Mouse (Mus musculus) midbrain, embryonic 16.5 days (tissue): ENCODE results near the gene Sox18. TPM values are rescaled to one million over a fixed set of nuclear protein-coding genes. Genes with fewer than 3 reads are reported as not detected.
A peak's percentile ranks its signal among the peaks of the same experiment; 100 is the strongest.

Source experiments
- ATAC-seq: fragments of 200-750 bp; cut with Nextera tagmentation; 2 replicates; pipeline ENCODE4 v1.8.0; 2017; ENCODE audit warnings: moderate TSS enrichment
- H3K27ac ChIP-seq: fragments of 300-500 bp; sonication (generic); 2 replicates; pipeline ENCODE4 v1.5.1; 2014; ENCODE audit warnings: mild to moderate bottlenecking, low read length, mixed read lengths
- H3K27me3 ChIP-seq: fragments of 300-500 bp; sonication (generic); 2 replicates; pipeline ENCODE4 v1.6.1; 2014; ENCODE audit warnings: low read depth, low read length, mixed read lengths; ENCODE audit not compliant: control insufficient read depth, insufficient read depth
- H3K36me3 ChIP-seq: fragments of 300-500 bp; sonication (generic); 2 replicates; pipeline ENCODE4 v1.6.1; 2014; ENCODE audit warnings: mild to moderate bottlenecking, low read length, moderate library complexity, mixed read lengths; ENCODE audit not compliant: control insufficient read depth, insufficient read depth
- H3K4me1 ChIP-seq: fragments of 300-500 bp; sonication (generic); 2 replicates; pipeline ENCODE4 v1.6.1; 2014; ENCODE audit warnings: mild to moderate bottlenecking, low read length, mixed read lengths; ENCODE audit not compliant: control insufficient read depth, insufficient read depth
- H3K4me2 ChIP-seq: fragments of 300-500 bp; sonication (generic); 2 replicates; pipeline ENCODE4 v1.6.1; 2014; ENCODE audit warnings: mild to moderate bottlenecking, low read length, mixed read lengths
- H3K4me3 ChIP-seq: fragments of 300-500 bp; sonication (generic); 2 replicates; pipeline ENCODE4 v1.5.1; 2014; ENCODE audit warnings: low read depth, mild to moderate bottlenecking, low read length, moderate library complexity, mixed read lengths
- H3K9ac ChIP-seq: fragments of 300-500 bp; sonication (generic); 2 replicates; pipeline ENCODE4 v1.6.1; 2014; ENCODE audit warnings: low read depth, low read length, mixed read lengths
- H3K9me3 ChIP-seq: fragments of 300-500 bp; sonication (generic); replicated peaks from 2 replicates; pipeline ENCODE4 v1.6.1; 2014; ENCODE audit warnings: mild to moderate bottlenecking, low read length, mixed read lengths; ENCODE audit not compliant: control insufficient read depth, poor library complexity, severe bottlenecking
- WGBS: fragments of 180-500 bp; shearing (Covaris S2); extraction: QIAGEN DNeasy Blood & Tissue Kit; methylation state at CpG from one replicate; pipeline ENCODE4 v1.1.7; 2014; 5-methylcytosine and 5-hydroxymethylcytosine counted together
- polyA plus RNA-seq: library from polyadenylated mRNA; unstranded; fragments of >200 nt; fragmentation: Nextera tagmentation; extraction: Ambion mirVana; gene quantifications from 2 replicates; pipeline ENCODE4 v1.2.1, GENCODE M21; 2015

The Sox18 gene
- polyA plus RNA-seq, 1 experiment from 2014 or later, result 15.7 TPM

DNA sequence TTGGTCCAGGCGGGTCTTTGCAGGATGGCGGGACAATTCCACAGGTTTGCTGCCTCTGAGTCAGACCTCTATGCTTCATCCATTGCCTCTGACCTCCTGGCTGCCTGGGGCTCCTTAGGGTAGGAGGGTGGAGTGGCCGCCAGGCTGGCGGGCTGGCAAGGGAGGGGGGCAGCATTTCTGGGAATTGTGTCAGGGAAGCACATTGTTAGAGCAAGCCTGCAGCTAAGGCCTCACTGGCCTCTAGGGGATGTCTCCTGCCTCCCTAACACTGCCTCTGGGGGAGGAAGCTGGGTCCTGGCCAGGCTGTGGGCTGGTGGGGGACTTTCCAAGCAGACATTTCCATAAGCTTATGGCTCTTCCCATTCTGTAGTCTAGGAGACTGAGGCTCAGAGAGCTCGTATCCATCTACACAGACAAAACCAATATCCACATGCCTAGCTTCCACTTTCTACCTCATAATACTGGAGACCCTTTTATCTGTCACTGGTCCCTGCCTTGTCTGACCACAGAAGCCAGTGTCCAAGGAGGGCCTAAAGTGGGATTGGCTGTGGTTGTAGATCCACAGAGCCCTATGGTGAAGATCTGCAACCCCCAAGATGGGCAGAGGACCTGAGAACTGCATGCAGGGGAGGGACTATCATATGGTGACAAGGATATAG, 5.8 kb upstream of the Sox18 start:
- Histone ChIP-seq H3K9ac (no peak overlapping the region), H3K36me3 (no peaks in the 10 kb centered on the region), H3K4me1 (peaks cover 19% of the 10 kb centered on the region), H3K27ac (peak overlapping the region; percentile 38), H3K27me3 (peaks cover 18% of the 10 kb centered on the region), H3K9me3 (no peaks in the 10 kb centered on the region), H3K4me3 (no peak overlapping the region), H3K4me2 (no peak overlapping the region)
- no peak for ATAC-seq
- WGBS, result 59% methylated on average over 5 of the region's 5 CpGs

DNA sequence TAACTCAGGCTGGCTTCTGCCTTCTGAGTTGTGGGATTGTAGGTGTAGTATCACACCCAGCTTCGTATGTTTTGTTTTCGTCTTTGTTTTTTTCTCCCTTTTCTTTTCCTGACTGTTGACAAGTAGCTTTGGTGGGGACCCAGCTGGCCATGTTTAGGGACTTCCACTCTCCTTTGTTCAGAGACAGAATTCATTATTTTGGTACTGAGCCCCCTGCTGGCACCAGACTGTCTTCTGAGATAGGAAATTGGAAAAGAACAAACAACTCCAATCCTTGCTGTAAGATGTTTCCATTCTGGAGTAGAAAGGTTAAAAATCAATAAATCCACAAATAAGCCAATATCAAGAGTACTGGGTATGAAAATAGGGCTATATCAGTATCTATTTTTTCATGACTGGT, 5.0 kb upstream of the Sox18 start:
- 28% methylated on average over 2 of the region's 2 CpGs for WGBS
- no peak for ATAC-seq
- peak overlapping the region; percentile 28; the same call in 1 of the 2 replicates for H3K27ac ChIP-seq

DNA sequence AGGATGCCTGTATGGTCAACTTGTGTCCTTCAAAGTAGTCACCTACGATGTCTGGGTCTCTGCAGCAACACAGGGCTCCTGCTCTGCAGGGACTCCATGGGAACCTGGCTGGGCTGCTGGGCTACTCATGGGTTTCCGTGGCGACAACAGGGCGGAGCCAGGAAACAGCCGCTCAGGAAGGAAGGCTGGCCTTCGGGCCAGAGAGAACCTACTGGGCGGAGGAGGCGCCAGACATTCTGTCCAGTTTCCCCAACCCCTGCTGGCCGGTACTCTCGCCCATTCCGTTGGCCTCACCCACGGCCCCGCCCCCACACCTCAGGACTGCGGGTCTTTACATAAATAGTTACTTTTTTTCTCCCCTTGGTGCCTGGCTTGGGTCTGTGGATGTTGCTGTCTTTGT, 4.0 kb upstream of the Sox18 start:
- Histone ChIP-seq H3K9ac (no peak overlapping the region), H3K9me3 (no peaks in the 10 kb centered on the region), H3K4me1 (peaks cover 20% of the 10 kb centered on the region; the same call in 1 of the 2 replicates), H3K36me3 (no peaks in the 10 kb centered on the region), H3K4me3 (no peak overlapping the region), H3K4me2 (peak overlapping the region; percentile 48), H3K27ac (no peak overlapping the region), H3K27me3 (peaks cover 36% of the 10 kb centered on the region)
- no peak for ATAC-seq
- 4% methylated on average over 14 of the region's 14 CpGs for WGBS

More for the DNA sequence above, 5.0 kb upstream of the Sox18 start:
- Histone ChIP-seq H3K27me3 (peaks cover 26% of the 10 kb centered on the region), H3K4me3 (no peak overlapping the region), H3K4me2 (no peak overlapping the region), H3K9me3 (no peaks in the 10 kb centered on the region), H3K36me3 (no peaks in the 10 kb centered on the region), H3K4me1 (peaks cover 19% of the 10 kb centered on the region), H3K9ac (no peak overlapping the region)

DNA sequence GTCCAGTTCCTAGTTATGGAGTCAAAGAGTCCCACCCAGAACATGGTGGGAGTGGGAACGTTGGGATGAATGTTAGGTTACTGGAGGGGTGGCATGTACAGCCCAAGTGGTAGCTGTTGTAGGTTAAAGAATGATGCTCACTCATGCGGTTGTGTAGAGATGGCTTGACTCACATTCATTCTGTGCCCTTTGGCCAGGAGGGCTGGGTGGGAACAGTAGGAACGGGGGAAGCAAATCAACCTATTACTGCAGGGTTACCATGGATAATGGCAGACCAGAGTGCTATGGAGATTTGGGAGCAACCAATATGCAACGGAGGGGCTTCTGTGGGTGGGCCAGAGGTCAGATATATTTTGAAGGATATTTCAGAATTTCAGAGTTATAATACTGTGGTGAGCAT, 3.5 kb upstream of the Sox18 start:
- WGBS, result 90% methylated on average over 4 of the region's 4 CpGs
- H3K9ac ChIP-seq, result no peak overlapping the region
- no peak overlapping the region for H3K4me2 ChIP-seq
- no peak overlapping the region for H3K27ac ChIP-seq
- peaks cover 41% of the 10 kb centered on the region for H3K27me3 ChIP-seq
- H3K9me3 ChIP-seq, result no peaks in the 10 kb centered on the region
- peaks cover 22% of the 10 kb centered on the region; the same call in 1 of the 2 replicates for H3K4me1 ChIP-seq
- H3K4me3 ChIP-seq, result no peak overlapping the region
- no peaks in the 10 kb centered on the region for H3K36me3 ChIP-seq
- no peak for ATAC-seq

DNA sequence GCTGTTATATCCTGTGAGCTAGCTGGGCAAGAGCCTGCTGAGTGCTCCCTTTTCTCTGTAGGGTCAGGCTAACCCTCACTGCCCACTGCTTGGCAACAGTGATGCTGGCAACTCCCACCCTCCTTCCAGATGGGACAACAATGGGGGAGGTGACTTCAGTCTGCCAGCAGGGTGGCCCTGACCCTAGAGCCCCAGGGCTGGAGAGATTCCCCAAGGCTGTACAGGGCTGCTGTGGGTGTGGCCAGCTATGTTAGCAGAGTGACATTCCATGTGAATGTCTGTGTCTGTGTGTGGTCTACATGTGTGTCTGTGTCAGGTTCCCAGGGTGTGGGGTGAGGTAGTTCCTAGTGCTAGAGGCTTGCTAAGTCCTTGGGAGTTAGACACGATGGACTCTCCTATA, 2.1 kb upstream of the Sox18 start:
- no peak overlapping the region for H3K9ac ChIP-seq
- WGBS, result 54% methylated on average over 1 of the region's 1 CpGs
- H3K4me1 ChIP-seq, result peaks cover 19% of the 10 kb centered on the region; the same call in 1 of the 2 replicates
- no peak overlapping the region for H3K4me2 ChIP-seq
- H3K4me3 ChIP-seq, result no peak overlapping the region
- peaks cover 55% of the 10 kb centered on the region for H3K27me3 ChIP-seq
- no peak for ATAC-seq
- no peaks in the 10 kb centered on the region for H3K9me3 ChIP-seq
- H3K36me3 ChIP-seq, result no peaks in the 10 kb centered on the region
- H3K27ac ChIP-seq, result no peak overlapping the region

DNA sequence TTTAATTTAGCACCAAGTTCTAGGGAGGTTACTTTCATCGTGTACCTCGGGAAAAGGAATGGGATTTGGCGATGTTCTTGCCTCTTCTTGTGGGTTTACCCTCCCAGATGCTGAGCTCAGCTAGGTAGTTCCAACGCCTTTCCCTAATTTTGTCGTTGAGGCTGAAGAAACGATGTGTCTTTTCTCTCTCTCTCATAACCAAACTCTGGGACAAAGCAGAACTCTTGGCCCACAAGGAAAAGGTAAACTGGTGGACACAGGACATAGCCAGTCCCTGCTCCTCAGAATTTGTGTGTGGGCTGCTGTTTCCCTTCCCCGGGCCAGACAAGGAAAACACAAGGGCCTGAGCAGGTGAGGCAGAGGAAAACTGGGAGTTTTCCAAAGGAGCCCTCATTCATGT, 544 bp upstream of the Sox18 start:
- Histone ChIP-seq H3K4me3 (no peak overlapping the region), H3K27me3 (peaks cover 61% of the 10 kb centered on the region), H3K36me3 (no peaks in the 10 kb centered on the region), H3K27ac (no peak overlapping the region), H3K4me2 (no peak overlapping the region; the same call in 1 of the 2 replicates), H3K4me1 (peaks cover 19% of the 10 kb centered on the region; the same call in 1 of the 2 replicates), H3K9ac (no peak overlapping the region), H3K9me3 (no peaks in the 10 kb centered on the region)
- 21% methylated on average over 7 of the region's 7 CpGs for whole genome bisulfite sequencing
- ATAC-seq, result no peak

DNA sequence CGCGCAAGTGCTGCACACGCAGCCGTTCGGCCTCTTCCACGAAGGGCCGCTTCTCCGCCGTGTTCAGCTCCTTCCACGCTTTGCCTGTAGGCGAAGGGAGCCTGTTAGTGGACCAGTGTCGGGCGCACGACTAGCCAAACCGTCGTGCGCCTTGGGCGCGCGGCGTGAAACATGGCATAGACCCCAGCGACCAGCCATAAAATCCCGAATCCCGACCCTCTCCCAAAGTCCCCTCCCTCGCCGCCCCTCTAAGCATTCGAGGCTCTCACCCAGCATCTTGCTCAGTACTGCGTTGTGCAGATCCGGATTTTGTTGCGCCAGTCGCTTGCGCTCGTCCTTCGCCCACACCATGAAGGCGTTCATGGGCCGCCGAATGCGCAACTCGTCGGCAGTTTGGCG, 528 bp downstream of the Sox18 start:
- peaks cover 19% of the 10 kb centered on the region; the same call in 1 of the 2 replicates for H3K4me1 ChIP-seq
- no peaks in the 10 kb centered on the region for H3K9me3 ChIP-seq
- H3K4me2 ChIP-seq, result peak overlapping the region; percentile 59
- WGBS, result under 1% methylated on average over 41 of the region's 41 CpGs
- no peak for ATAC-seq
- peak overlapping the region; percentile 54 for H3K9ac ChIP-seq
- H3K36me3 ChIP-seq, result no peaks in the 10 kb centered on the region
- H3K27ac ChIP-seq, result no peak overlapping the region
- peak overlapping the region; percentile 42 for H3K4me3 ChIP-seq
- H3K27me3 ChIP-seq, result peaks cover 61% of the 10 kb centered on the region

DNA sequence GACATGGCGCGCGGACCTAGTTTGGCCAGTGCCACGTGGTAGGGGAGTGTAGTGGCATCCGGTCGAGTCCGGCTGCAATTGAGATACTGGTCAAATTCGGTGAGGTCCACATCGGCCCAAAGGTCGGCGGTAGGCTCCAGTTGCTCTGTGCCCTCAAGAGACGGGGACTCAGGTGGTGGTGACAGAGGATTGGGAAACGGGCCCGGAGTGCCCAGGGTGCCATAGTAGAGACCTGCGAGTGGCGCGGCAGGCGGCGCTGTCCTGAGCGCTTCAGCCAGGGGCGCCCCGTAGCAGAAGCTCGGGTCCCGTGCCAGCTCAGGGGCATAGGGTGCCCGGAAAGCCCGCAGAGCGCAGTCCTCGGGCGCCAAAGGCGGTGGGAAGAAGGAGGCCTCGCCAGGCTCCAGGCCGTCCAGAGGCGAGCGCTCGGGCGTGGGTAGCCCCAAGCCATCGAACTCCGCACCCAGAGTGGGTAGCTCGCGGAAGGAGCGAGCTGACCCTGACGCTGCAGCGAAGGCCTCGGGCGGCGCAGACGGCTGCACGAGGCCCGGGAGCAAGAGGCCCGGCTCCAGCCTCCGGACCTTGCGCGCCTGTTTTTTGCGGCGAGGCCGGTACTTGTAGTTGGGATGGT, 1.0 kb downstream of the Sox18 start:
- Histone ChIP-seq H3K9me3 (no peaks in the 10 kb centered on the region), H3K27me3 (peaks cover 61% of the 10 kb centered on the region), H3K36me3 (no peaks in the 10 kb centered on the region), H3K4me3 (peak overlapping the region; percentile 42), H3K4me1 (peaks cover 15% of the 10 kb centered on the region; the same call in 1 of the 2 replicates), H3K27ac (no peak overlapping the region), H3K9ac (peak overlapping the region; percentile 54), H3K4me2 (peak overlapping the region; percentile 59)
- no peak for ATAC-seq
- WGBS, result 3% methylated on average over 50 of the region's 56 CpGs

DNA sequence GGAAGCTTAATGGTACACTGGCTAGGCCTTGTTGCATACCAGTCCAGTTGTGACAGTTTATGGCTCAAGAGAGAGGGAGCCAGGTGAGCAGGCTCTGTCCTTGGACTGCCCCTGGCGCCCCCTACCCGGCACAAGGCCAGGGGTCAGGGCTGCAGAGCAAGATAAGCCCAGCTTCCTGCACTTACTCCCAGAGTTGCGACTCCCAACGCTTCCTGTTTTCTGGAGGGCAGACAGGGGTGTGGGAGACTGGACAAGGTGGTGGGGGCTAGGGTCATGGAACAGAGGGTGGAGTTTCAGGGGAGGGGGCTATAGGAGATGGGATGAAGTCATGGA, 8.2 kb downstream of the Sox18 start:
- H3K27me3 ChIP-seq, result peaks cover 4% of the 10 kb centered on the region
- H3K9me3 ChIP-seq, result no peaks in the 10 kb centered on the region
- H3K4me2 ChIP-seq, result no peak overlapping the region
- H3K36me3 ChIP-seq, result no peaks in the 10 kb centered on the region
- no peaks in the 10 kb centered on the region for H3K4me1 ChIP-seq
- H3K4me3 ChIP-seq, result no peak overlapping the region
- no peak overlapping the region for H3K9ac ChIP-seq
- no peak for ATAC-seq
- 28% methylated on average over 4 of the region's 4 CpGs for WGBS
- H3K27ac ChIP-seq, result no peak overlapping the region
